Mouse (Mus musculus) c-Kit-positive CD71-positive TER-119-positive erythroid progenitor cells, embryonic 14.5 days (primary cell): ENCODE measurements around the gene Rubcnl.
A peak's percentile ranks its signal among the peaks of the same experiment; 100 is the strongest.

ENCODE experiments used
- DNase-seq: peaks from one replicate; pipeline ENCODE4 v3.0.0-alpha.2; 2013; ENCODE audit warnings: low spot score

Rubcnl gene

GRCm38 (mm10) chr14:75015856-75016714, at the start of gene Rubcnl:
Gene Rubcnl, plus strand, starts transcription at chr14:75016027.
- peak; percentile 65 for DNase-seq

GRCm38 (mm10) chr14:74972216-74972615, 43.6 kb upstream of the Rubcnl start:
- peak; percentile 65 for DNase-seq

GRCm38 (mm10) chr14:74972687-74973086, 43.1 kb upstream of the Rubcnl start:
- DNase-seq = peak; percentile 53

DNA sequence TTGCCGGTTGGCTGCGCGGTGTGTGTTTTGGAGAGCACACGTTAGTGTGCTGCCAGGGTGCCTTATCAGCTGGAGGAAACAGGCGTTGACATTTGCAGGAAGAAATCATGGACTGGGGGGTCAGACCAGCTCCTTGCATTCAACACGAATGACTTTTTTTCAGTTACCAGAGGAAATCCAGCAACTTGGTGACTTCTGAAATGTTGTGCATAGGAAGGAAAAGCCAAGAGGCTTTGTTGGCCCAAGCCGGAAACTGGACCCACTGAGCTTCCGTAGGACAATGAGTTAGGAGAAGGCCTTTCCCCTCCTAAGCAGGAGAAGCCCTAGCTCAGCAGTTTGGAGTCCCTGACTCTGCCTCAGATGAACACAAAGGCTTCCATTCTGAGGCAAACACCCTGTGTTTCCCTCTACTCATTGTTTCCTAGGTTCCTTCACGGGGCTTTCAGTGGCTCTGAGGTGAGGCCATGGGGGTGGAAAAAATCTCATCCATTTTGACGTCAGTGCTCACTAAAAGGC, 41.6 kb upstream of the Rubcnl start:
- peak; percentile 21 for DNase-seq

DNA sequence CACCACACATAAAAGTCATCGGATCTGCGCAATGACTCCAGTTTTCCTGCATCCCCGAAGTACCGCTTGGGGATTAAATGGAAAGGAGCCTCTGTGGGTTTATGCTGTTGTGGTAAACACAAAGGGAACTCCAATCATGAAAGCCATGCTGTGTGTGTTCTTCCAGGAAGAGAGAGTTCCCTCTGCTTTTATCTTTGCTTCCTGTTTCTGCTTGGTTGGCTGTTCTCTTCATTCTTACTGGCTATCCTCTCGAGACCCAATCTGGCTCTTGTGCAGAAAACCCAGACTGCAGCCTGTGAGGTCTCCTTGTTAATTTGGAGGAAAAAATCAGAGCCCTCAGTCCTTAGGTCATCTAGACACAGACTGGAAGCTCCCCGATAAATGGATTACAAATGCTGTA, 38.9 kb upstream of the Rubcnl start:
- no peak for DNase-seq

DNA sequence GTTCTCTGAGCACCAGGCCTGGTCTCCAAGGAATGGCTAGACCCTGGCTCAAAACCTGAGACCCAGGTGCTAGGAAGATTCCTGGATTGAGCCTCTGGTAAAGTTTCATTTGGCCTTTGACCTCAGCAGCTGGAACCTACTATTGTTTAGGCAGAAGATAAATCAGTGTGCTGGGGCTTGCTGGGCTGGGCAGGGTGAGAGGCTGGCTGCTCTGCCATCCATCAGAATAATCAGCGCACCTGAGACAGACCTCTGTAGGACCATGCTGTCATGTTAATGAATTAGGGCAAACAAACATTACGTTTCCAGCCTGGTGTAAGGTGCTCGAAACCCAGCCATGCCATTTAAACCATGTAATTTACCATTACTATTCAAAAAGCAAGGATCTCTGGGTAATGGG, 34.8 kb upstream of the Rubcnl start:
- no peak for DNase-seq

GRCm38 (mm10) chr14:74983079-74983478, 32.7 kb upstream of the Rubcnl start:
- DNase-seq = no peak

GRCm38 (mm10) chr14:74984817-74985391, 30.9 kb upstream of the Rubcnl start:
- no peak for DNase-seq

DNA sequence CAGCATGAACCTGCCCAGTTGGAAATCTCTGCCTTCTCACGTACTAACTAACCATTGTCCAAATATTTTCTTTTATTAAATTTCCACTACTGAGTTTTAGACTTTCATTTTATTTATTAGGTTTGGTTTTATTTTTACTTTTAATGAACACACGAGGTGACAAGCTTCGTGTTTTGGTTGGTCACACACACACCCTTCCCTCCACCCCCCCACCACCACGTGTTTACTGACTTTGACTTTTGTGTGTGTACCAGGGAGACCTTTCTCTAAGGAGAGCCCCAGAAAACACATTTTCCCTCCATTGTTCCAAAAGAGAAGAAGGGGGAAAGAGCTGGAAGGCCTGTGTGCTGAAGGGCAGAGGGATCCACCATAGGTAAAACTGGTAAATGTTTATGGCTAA, 30.2 kb upstream of the Rubcnl start:
- no peak for DNase-seq

DNA sequence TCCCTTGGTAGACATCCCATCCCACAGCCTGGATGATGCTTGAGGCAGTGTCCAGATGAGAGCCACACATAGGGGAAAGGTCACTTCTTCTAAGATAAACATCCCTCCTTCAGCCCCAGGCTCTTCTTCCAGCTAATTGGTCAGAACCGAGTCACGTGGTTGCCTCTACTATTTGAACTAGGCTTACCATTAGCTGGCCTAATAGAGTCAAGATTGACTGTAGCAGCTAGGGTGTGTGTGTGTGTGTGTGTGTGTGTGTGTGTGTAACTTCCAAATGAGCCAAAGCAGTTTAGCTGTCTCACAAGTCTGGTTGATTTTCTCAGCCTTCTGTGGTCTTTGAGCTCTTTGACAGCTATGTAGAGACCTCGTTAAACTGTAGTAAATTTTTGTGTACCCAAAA, 29.3 kb upstream of the Rubcnl start:
- DNase-seq = no peak

DNA sequence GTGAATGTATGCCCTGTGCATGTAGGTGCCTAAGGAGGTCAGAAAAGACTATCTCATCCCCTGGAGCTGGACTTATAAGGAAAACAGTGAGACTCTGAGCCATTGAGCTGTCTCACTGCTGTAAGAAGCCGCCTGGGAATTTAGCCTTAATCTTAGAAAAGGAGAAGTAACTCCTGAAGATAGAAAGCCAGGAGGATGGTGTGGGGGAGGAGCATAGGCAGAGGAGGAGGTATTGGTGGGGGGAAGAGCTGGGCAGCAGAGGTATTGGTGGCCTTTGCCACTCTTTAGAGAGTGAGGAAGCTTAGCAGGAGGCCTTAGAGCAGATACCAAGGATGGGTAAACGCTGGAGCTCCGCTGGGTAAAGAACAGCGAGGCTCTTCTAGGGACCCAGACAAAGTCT, 26.5 kb upstream of the Rubcnl start:
- DNase-seq = no peak

DNA sequence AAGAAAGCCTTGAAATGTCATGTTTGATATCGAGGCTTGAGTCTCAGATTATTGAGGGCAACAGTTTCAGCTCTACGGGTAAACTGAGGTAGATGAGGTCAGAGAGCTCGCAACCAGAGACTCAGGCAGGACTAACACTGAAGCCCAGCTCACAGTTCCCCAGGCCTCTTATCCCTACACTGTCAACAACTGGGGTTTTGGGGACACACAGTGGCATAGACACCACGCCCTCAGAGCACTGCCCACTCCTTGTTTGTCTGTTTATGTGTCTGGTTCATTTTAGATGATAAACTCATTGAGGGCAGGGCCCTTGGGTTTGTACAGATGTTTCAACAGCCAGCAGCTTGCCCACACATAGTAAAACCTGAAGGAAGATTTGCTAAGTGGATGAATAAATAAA, 25.9 kb upstream of the Rubcnl start:
- no peak for DNase-seq

DNA sequence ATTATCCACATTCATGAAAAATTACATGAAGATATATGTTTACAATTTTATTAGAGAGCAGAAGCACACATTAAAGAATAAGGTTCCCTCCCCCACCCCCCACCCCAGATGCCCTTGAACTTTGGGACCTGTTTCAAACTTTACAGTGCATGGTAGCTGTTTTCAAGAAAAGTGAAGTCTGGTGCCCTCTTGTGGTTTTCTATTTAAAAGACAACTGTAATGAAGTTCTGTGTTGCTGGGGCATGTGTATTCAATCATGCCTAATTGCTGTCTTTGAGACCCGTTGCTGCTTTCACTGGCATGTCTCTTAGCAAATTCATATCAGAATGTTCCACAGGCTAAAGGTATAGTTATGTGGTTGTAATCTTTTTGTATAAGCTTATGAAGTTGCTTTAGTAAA, 25.3 kb upstream of the Rubcnl start:
- peak; percentile 81 for DNase-seq

DNA sequence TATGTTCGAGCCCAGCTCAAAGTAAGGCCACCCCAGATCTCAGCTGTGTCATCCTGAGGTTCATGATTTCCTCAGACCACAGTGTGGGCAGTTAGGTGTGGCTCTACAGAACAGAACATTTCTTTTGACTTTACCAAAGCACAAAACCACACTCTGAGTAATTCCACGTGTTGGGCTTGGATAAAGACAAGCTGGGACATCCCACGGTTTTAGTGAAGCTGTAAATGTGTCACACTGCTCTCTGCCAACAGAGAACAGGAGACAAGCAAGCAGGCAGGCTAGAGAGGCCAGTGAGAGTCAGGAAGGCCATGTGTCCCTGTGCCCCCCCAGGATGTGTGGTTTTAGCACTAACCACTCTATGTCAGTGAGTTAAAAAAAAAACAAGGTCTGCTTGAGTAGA, 19.3 kb upstream of the Rubcnl start:
- DNase-seq = no peak

- DNase-seq = no peak
Measured at GRCm38 (mm10) chr14:74997041-74997440, 18.8 kb upstream of the Rubcnl start.

GRCm38 (mm10) chr14:75001364-75001763, 14.5 kb upstream of the Rubcnl start:
- DNase-seq = no peak

- DNase-seq = no peak
Measured at GRCm38 (mm10) chr14:75003356-75003755, 12.5 kb upstream of the Rubcnl start.

GRCm38 (mm10) chr14:75005478-75006199, 10.2 kb upstream of the Rubcnl start:
- DNase-seq = no peak

DNA sequence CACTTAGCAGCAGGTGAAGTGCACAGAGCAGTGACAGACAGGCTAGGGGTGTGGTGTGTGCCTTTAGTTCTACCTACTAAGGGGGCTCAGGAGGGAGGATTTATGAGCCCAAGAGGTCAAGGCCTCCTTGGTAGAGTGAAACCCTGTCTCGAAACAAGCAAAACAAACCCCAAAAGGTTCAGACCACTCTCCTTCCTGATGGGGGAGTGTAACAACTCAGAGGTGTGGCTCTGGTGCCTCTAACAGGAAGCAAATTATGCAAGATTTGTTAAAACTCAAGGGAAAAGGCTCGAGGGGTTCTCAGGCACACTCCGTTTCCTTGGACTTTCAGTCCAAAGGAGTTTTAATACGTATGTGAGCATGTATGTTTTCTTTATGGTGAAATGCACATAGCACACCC, 5.5 kb upstream of the Rubcnl start:
- no peak for DNase-seq

DNA sequence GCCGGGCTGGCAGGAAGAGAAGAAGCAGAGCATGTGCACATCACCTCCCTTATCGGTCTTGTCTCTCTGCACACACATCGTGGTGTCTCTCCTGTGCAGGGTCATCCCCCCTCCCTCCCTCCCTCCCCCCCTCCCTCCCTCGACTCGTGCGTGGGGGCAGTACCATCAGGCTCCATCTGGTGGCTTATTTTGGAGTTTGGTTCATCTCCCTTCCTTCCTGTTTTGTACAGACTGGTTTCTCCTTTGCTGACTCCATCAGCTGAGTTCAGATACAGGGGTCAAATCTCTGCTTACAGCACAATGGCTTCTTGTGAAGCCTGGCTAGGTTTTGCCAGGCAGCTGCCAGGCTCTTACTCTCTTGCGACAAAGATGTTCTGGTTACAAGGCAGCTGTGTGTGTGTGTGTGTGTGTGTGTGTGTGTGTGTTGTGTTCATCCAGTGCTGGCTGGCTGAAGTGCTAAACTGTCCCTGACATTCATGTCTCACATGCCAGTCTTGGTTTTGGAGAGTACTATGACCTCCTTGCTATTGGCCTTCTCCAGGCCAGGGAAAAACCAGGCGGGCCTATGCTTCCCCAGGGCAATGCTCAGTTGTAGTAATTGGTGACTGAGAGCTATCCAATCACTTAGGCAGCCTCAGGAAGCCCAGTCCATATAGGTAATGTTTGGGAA, 4.7 kb upstream of the Rubcnl start:
- DNase-seq = no peak

- DNase-seq = no peak
Measured at GRCm38 (mm10) chr14:75016715-75017020, 841 bp downstream of the Rubcnl start.

DNA sequence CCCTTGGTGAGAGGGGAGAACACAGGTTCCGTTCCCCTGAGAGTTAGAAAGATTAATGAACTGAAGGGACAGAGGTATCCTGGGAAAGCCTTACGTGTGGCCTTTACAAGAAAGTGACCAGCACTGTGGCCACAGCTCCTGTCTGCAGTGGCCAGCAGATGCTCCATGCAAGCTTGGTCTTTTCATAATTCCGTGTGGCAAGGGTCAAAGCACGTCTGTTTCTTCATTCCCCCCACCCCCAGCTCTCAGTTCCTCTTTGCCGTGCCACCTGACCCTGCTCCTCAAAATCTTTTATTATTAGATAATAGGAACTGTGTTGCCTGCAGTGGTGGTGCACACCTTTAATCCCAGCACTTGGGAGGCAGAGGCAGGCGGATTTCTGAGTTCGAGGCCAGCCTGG, 1.4 kb downstream of the Rubcnl start:
- DNase-seq = no peak
